Mouse (Mus musculus) heart, embryonic 13.5 days (tissue): ENCODE measurements around the gene Lmna. TPM values are rescaled to one million over a fixed set of nuclear protein-coding genes. Genes with fewer than 3 reads are reported as not detected.

Experiments used
- ATAC-seq: fragments of 200-750 bp; cut with Nextera tagmentation; 2 replicates; pipeline ENCODE4 v1.8.0; 2017; ENCODE audit warnings: moderate TSS enrichment; ENCODE audit not compliant: insufficient number of reproducible peaks, low FRiP score, low TSS enrichment; ENCODE audit errors: extremely low read depth
- H3K27ac ChIP-seq: fragments of 300-500 bp; sonication (generic); replicated peaks from 2 replicates; pipeline ENCODE4 v1.5.1; 2015; ENCODE audit warnings: moderate library complexity, mild to moderate bottlenecking, inconsistent platforms
- H3K27me3 ChIP-seq: fragments of 300-500 bp; sonication (generic); replicated peaks from 2 replicates; pipeline ENCODE4 v1.6.1; 2015; ENCODE audit warnings: mild to moderate bottlenecking, inconsistent platforms
- H3K36me3 ChIP-seq: fragments of 300-500 bp; sonication (generic); 2 replicates; pipeline ENCODE4 v1.6.1; 2015; ENCODE audit warnings: mild to moderate bottlenecking, inconsistent platforms
- H3K4me1 ChIP-seq: fragments of 300-500 bp; sonication (generic); 2 replicates; pipeline ENCODE4 v1.6.1; 2015; ENCODE audit warnings: inconsistent platforms
- H3K4me2 ChIP-seq: fragments of 300-500 bp; sonication (generic); 2 replicates; pipeline ENCODE4 v1.6.1; 2015; ENCODE audit warnings: inconsistent platforms, mild to moderate bottlenecking, moderate library complexity
- H3K4me3 ChIP-seq: fragments of 300-500 bp; sonication (generic); 2 replicates; pipeline ENCODE4 v1.5.1; 2015; ENCODE audit warnings: moderate library complexity, mild to moderate bottlenecking, inconsistent platforms
- H3K9ac ChIP-seq: fragments of 300-500 bp; sonication (generic); 2 replicates; pipeline ENCODE4 v1.6.1; 2015; ENCODE audit warnings: inconsistent platforms, mild to moderate bottlenecking, moderate library complexity
- H3K9me3 ChIP-seq: fragments of 300-500 bp; sonication (generic); 2 replicates; pipeline ENCODE4 v1.6.1; 2016; ENCODE audit warnings: inconsistent platforms
- WGBS: fragments of 180-500 bp; shearing (Covaris S2); methylation state at CpG from one replicate; pipeline ENCODE4 v1.1.7; 2015; ENCODE audit warnings: mixed read lengths; 5-methylcytosine and 5-hydroxymethylcytosine counted together
- polyA plus RNA-seq: library from polyadenylated mRNA; unstranded; fragments of >200 nt; fragmentation: Nextera tagmentation; extraction: Ambion mirVana; gene quantifications from 2 replicates; pipeline ENCODE4 v1.2.1, GENCODE M21; 2015

Gene Lmna
- polyA plus RNA-seq, 1 experiment from 2014 or later, result 86.7 TPM

GRCm38 (mm10) chr3:88480679-88481078, 29.1 kb downstream of the Lmna start:
- no peak overlapping the region for H3K4me3 ChIP-seq
- H3K4me1 ChIP-seq, result peaks cover 9% of the 10 kb centered on the region
- no peak for ATAC-seq
- 76% methylated on average over 5 of the region's 5 CpGs for WGBS
- H3K4me2 ChIP-seq, result no peak overlapping the region
- no peak overlapping the region for H3K27ac ChIP-seq
- H3K9me3 ChIP-seq, result no peaks in the 10 kb centered on the region
- peaks cover 52% of the 10 kb centered on the region for H3K36me3 ChIP-seq
- peaks cover 39% of the 10 kb centered on the region for H3K27me3 ChIP-seq
- H3K9ac ChIP-seq, result no peak overlapping the region

- peaks cover 32% of the 10 kb centered on the region for H3K27me3 ChIP-seq
- H3K27ac ChIP-seq, result no peak overlapping the region
- WGBS, result 80% methylated on average over 4 of the region's 4 CpGs
- no peak for ATAC-seq
- no peak overlapping the region for H3K4me3 ChIP-seq
- H3K36me3 ChIP-seq, result peaks cover 44% of the 10 kb centered on the region
- H3K9ac ChIP-seq, result no peak overlapping the region
- peaks cover 9% of the 10 kb centered on the region for H3K4me1 ChIP-seq
- no peak overlapping the region for H3K4me2 ChIP-seq
- no peaks in the 10 kb centered on the region for H3K9me3 ChIP-seq
Observed at GRCm38 (mm10) chr3:88479828-88480227, 29.9 kb downstream of the Lmna start.

GRCm38 (mm10) chr3:88479163-88479562, 30.6 kb downstream of the Lmna start:
- Histone ChIP-seq H3K9me3 (no peaks in the 10 kb centered on the region), H3K9ac (no peak overlapping the region), H3K36me3 (peaks cover 38% of the 10 kb centered on the region), H3K4me2 (no peak overlapping the region), H3K27ac (no peak overlapping the region), H3K27me3 (peaks cover 26% of the 10 kb centered on the region), H3K4me1 (peaks cover 9% of the 10 kb centered on the region), H3K4me3 (no peak overlapping the region)
- ATAC-seq, result no peak
- WGBS, result 42% methylated on average over 3 of the region's 3 CpGs

GRCm38 (mm10) chr3:88477735-88478134, 32.0 kb downstream of the Lmna start:
- H3K4me1 ChIP-seq, result peaks cover 9% of the 10 kb centered on the region

GRCm38 (mm10) chr3:88476403-88476802, 33.4 kb downstream of the Lmna start:
- Histone ChIP-seq H3K27me3 (peaks cover 4% of the 10 kb centered on the region; the same call in 1 of the 2 replicates), H3K4me2 (no peak overlapping the region), H3K27ac (no peak overlapping the region), H3K9ac (no peak overlapping the region), H3K4me3 (no peak overlapping the region), H3K9me3 (no peaks in the 10 kb centered on the region), H3K4me1 (peaks cover 9% of the 10 kb centered on the region), H3K36me3 (peaks cover 12% of the 10 kb centered on the region)
- WGBS, result 61% methylated on average over 6 of the region's 6 CpGs
- ATAC-seq, result no peak

More at GRCm38 (mm10) chr3:88477735-88478134, 32.0 kb downstream of the Lmna start:
- ATAC-seq, result peak; percentile 63; the same call in 1 of the 2 replicates
- Histone ChIP-seq H3K4me2 (no peak overlapping the region), H3K9ac (no peak overlapping the region), H3K9me3 (no peaks in the 10 kb centered on the region), H3K36me3 (peaks cover 23% of the 10 kb centered on the region), H3K27me3 (peaks cover 13% of the 10 kb centered on the region), H3K4me3 (no peak overlapping the region), H3K27ac (no peak overlapping the region)
- WGBS, result 4% methylated on average over 8 of the region's 8 CpGs

- H3K4me1 ChIP-seq, result peaks cover 9% of the 10 kb centered on the region
- no peaks in the 10 kb centered on the region for H3K36me3 ChIP-seq
- no peak overlapping the region for H3K4me2 ChIP-seq
- no peak overlapping the region for H3K27ac ChIP-seq
- WGBS, result 74% methylated on average over 1 of the region's 1 CpGs
- no peak for ATAC-seq
- H3K9ac ChIP-seq, result no peak overlapping the region
- no peaks in the 10 kb centered on the region for H3K27me3 ChIP-seq
- no peak overlapping the region for H3K4me3 ChIP-seq
- H3K9me3 ChIP-seq, result no peaks in the 10 kb centered on the region
Observed at GRCm38 (mm10) chr3:88473571-88473970, 36.2 kb downstream of the Lmna start.

GRCm38 (mm10) chr3:88473020-88473419, 36.7 kb downstream of the Lmna start:
- no peaks in the 10 kb centered on the region for H3K36me3 ChIP-seq
- H3K4me1 ChIP-seq, result peaks cover 5% of the 10 kb centered on the region
- 0 out of 2 replicates have a peak, but pooled peaks cover under 1% of the 10 kb centered on the region for H3K27me3 ChIP-seq
- no peaks in the 10 kb centered on the region for H3K9me3 ChIP-seq
- no peak for ATAC-seq
- H3K4me2 ChIP-seq, result no peak overlapping the region
- no peak overlapping the region for H3K27ac ChIP-seq
- no peak overlapping the region for H3K9ac ChIP-seq
- 39% methylated on average over 5 of the region's 5 CpGs for WGBS
- no peak overlapping the region for H3K4me3 ChIP-seq

GRCm38 (mm10) chr3:88470943-88471479, 38.7 kb downstream of the Lmna start:
- no peak overlapping the region for H3K27ac ChIP-seq
- H3K27me3 ChIP-seq, result peaks cover 7% of the 10 kb centered on the region; the same call in 1 of the 2 replicates
- H3K4me3 ChIP-seq, result no peak overlapping the region
- H3K9me3 ChIP-seq, result no peaks in the 10 kb centered on the region
- 58% methylated on average over 10 of the region's 10 CpGs for WGBS
- no peak overlapping the region for H3K4me2 ChIP-seq
- no peaks in the 10 kb centered on the region for H3K36me3 ChIP-seq
- ATAC-seq, result no peak
- no peaks in the 10 kb centered on the region for H3K4me1 ChIP-seq
- H3K9ac ChIP-seq, result no peak overlapping the region

- no peak overlapping the region for H3K27ac ChIP-seq
- peaks cover 9% of the 10 kb centered on the region; the same call in 1 of the 2 replicates for H3K27me3 ChIP-seq
- H3K9me3 ChIP-seq, result no peaks in the 10 kb centered on the region
- WGBS, result 71% methylated on average over 2 of the region's 2 CpGs
- no peak overlapping the region for H3K4me2 ChIP-seq
- no peaks in the 10 kb centered on the region for H3K36me3 ChIP-seq
- no peak for ATAC-seq
- H3K4me1 ChIP-seq, result no peaks in the 10 kb centered on the region
- no peak overlapping the region for H3K4me3 ChIP-seq
- no peak overlapping the region for H3K9ac ChIP-seq
Observed at GRCm38 (mm10) chr3:88469466-88469865, 40.3 kb downstream of the Lmna start.

GRCm38 (mm10) chr3:88467116-88467824, 42.5 kb downstream of the Lmna start:
- Histone ChIP-seq H3K36me3 (no peaks in the 10 kb centered on the region), H3K4me2 (no peak overlapping the region), H3K9ac (peak overlapping the region; percentile 62; the same call in 1 of the 2 replicates), H3K4me1 (no peaks in the 10 kb centered on the region), H3K27ac (no peak overlapping the region), H3K9me3 (no peaks in the 10 kb centered on the region), H3K4me3 (no peak overlapping the region), H3K27me3 (peaks cover 13% of the 10 kb centered on the region; the same call in 1 of the 2 replicates)
- peak; percentile 42; the same call in 1 of the 2 replicates for ATAC-seq
- WGBS, result 26% methylated on average over 16 of the region's 16 CpGs

GRCm38 (mm10) chr3:88465127-88465526, 44.6 kb downstream of the Lmna start:
- 65% methylated on average over 2 of the region's 2 CpGs for WGBS

GRCm38 (mm10) chr3:88464425-88464824, 45.3 kb downstream of the Lmna start:
- ATAC-seq, result no peak
- H3K9ac ChIP-seq, result no peak overlapping the region
- no peak overlapping the region for H3K4me2 ChIP-seq
- H3K4me1 ChIP-seq, result peaks cover 5% of the 10 kb centered on the region
- H3K27ac ChIP-seq, result no peak overlapping the region
- 43% methylated on average over 3 of the region's 3 CpGs for WGBS
- H3K27me3 ChIP-seq, result peaks cover 39% of the 10 kb centered on the region
- H3K36me3 ChIP-seq, result no peaks in the 10 kb centered on the region
- H3K4me3 ChIP-seq, result no peak overlapping the region
- no peaks in the 10 kb centered on the region for H3K9me3 ChIP-seq

More at GRCm38 (mm10) chr3:88465127-88465526, 44.6 kb downstream of the Lmna start:
- Histone ChIP-seq H3K4me1 (peaks cover 5% of the 10 kb centered on the region), H3K27me3 (peaks cover 32% of the 10 kb centered on the region), H3K9ac (no peak overlapping the region), H3K36me3 (no peaks in the 10 kb centered on the region), H3K9me3 (no peaks in the 10 kb centered on the region), H3K4me2 (no peak overlapping the region), H3K4me3 (no peak overlapping the region), H3K27ac (no peak overlapping the region)
- ATAC-seq, result no peak
